Mouse (Mus musculus) spleen, adult 2 months (tissue): ENCODE data around the gene Myoz1. TPM values are rescaled to one million over a fixed set of nuclear protein-coding genes. Genes with fewer than 3 reads are reported as not detected.
"Not testable (repeated sequence)": the region's sequence is repeated elsewhere in the genome, so short reads cannot be mapped to it uniquely, and the experiment has no call there.

Experiments
- DNase-seq, 2 experiments: peaks; one replicate each; pipeline versions ENCODE4 v3.0.0 to v3.0.0-alpha.2; 2012 to 2021; ENCODE audit warnings: low spot score in 2 of 2, low read depth in 1 of 2
- H3K27ac ChIP-seq: fragments of 200-500 bp; 2 replicates; pipeline ENCODE4 v1.5.1; 2012; ENCODE audit warnings: low read length, inconsistent platforms; ENCODE audit not compliant: insufficient read depth
- H3K27me3 ChIP-seq: fragments of 200-500 bp; 2 replicates; pipeline ENCODE4 v1.6.1; 2012; ENCODE audit warnings: mild to moderate bottlenecking, moderate library complexity, low read length, inconsistent platforms; ENCODE audit not compliant: control insufficient read depth, insufficient read depth
- H3K36me3 ChIP-seq: fragments of 200-500 bp; 2 replicates; pipeline ENCODE4 v1.6.1; 2012; ENCODE audit warnings: mild to moderate bottlenecking, low read length, inconsistent platforms; ENCODE audit not compliant: control insufficient read depth, insufficient read depth
- H3K4me1 ChIP-seq: fragments of 200-500 bp; 2 replicates; pipeline ENCODE4 v1.6.1; 2011; ENCODE audit warnings: inconsistent platforms; ENCODE audit not compliant: control insufficient read depth, insufficient read depth, insufficient read length
- H3K4me3 ChIP-seq: fragments of 200-500 bp; 2 replicates; pipeline ENCODE4 v1.5.1; 2011; ENCODE audit warnings: mild to moderate bottlenecking, inconsistent platforms; ENCODE audit not compliant: insufficient read depth, insufficient read length; ENCODE audit errors: extremely low read depth
- CTCF ChIP-seq: fragments of 200-500 bp; IDR thresholded peaks from 2 replicates; pipeline ENCODE4 v1.5.1; 2011; ENCODE audit warnings: mild to moderate bottlenecking, inconsistent platforms; ENCODE audit not compliant: insufficient read depth, insufficient read length, insufficient replicate concordance; ENCODE audit errors: extremely low read depth
- POLR2A ChIP-seq: fragments of 200-500 bp; IDR thresholded peaks from 2 replicates; pipeline ENCODE4 v1.6.1; 2011; ENCODE audit warnings: low read depth, low read length, inconsistent platforms
- WGBS: fragments of 180-500 bp; shearing (Covaris S2); methylation state at CpG from one replicate; pipeline ENCODE4 v1.1.7; 2018; 5-methylcytosine and 5-hydroxymethylcytosine counted together
- polyA plus RNA-seq: library from polyadenylated mRNA; depleted of rRNA; stranded (reverse); fragments of >200 nt; gene quantifications from 2 replicates; pipeline ENCODE4 v1.2.3, GENCODE M21; 2012; rRNA removed

Myoz1 gene
- polyA plus RNA-seq = not detected in 2 replicates

DNA sequence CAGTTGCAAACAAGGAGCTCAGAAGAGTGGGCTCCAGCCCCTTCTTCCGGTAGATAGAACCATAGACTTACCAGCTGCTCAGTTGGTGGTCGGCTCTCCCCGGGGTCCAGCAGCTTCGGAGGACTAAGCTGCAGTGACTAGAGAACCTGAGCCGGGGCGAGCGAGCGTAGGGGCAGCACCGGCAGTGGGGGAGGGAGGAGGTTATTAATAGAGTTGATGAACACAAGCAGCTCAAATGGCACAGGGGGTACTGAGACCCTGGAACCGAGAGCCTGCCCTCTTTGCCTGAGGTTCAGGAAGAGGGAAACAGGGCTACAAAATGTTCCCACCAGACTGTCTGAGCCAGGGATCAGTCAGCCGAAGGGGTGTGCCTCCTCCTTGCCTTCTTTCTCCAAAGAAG is at the start of gene Myoz1:
Myoz1 (minus strand) TSS at position 180 of the 400 bp plus-strand sequence.
- no peaks in the 10 kb centered on the region for H3K27me3 ChIP-seq
- DNase-seq = no peak
- H3K4me1 ChIP-seq = no peaks in the 10 kb centered on the region
- TF ChIP-seq CTCF (no peak), POLR2A (no peak)
- no peak within 1 kb of the TSS for H3K27ac ChIP-seq
- no peaks in the 10 kb centered on the region for H3K36me3 ChIP-seq
- WGBS = 91% methylated on average over 11 of the region's 11 CpGs
- no peak within 1 kb of the TSS for H3K4me3 ChIP-seq

DNA sequence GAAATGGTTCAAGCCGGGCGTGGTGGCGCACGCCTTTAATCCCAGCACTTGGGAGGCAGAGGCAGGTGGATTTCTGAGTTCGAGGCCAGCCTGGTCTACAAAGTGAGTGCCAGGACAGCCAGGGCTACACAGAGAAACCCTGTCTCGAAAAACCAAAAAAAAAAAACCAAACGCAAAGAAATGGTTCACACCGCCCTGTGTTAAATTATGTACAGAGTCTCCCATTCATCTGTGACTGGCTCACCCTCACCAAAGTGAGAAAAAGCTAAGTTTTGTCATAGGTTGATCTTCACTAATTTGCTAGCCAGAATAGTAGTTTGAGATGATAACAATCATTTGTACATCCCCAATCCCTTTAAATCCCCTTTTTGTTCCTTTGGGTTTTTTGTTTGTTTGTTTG is 47.1 kb upstream of the Myoz1 start:
- H3K27ac ChIP-seq = peak overlapping the region; percentile 80
- not testable (repeated sequence) for DNase-seq

DNA sequence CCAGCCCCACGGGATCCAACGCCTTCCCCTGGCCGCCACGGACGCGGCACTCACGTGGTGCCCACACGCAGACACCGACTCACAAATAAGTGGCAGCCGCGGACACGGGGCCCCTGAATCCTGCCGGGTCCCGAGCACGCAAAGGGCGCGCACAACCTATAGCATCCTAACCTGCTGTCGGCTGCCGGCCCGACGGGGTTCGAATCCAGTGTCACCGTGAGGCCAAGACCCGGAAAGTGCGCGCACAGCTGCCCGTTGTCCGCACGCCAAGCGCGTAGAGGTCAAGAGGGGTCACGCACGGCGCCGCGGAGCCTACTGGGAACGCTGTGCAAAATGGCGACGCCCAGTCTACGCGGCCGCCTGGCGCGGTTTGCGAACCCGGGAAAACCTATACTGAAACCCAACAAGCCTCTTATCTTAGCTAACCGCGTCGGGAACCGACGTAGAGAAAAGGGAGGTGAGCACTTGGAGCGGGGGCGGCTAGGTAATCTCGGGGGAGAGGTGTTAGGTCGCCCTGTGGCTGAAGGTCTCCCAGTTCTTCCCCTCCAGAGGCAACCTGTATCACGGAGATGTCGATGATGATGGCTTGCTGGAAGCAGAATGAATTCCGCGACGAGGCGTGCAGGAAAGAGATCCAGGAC is 46.5 kb upstream of the Myoz1 start, which contains the start of gene Chchd1:
Chchd1 (plus strand) TSS at position 266 of the 641 bp plus-strand sequence.
- Histone ChIP-seq H3K36me3 (no peaks in the 10 kb centered on the region), H3K27ac (peak within 1 kb of the TSS; percentile 80), H3K27me3 (no peaks in the 10 kb centered on the region), H3K4me1 (no peaks in the 10 kb centered on the region; the same call in 1 of the 2 replicates), H3K4me3 (peak within 1 kb of the TSS; percentile 97)
- TF ChIP-seq CTCF (no peak), POLR2A (peak; percentile 49)
- DNase-seq = peak; percentile 51 to 87
- under 1% methylated on average over 61 of the region's 61 CpGs for WGBS

More for the DNA sequence above, 47.1 kb upstream of the Myoz1 start:
- not testable (repeated sequence) for H3K4me1 ChIP-seq, H3K36me3 ChIP-seq, H3K27me3 ChIP-seq
- H3K4me3 ChIP-seq = peak overlapping the region; percentile 97
- WGBS = 6% methylated on average over 8 of the region's 8 CpGs

DNA sequence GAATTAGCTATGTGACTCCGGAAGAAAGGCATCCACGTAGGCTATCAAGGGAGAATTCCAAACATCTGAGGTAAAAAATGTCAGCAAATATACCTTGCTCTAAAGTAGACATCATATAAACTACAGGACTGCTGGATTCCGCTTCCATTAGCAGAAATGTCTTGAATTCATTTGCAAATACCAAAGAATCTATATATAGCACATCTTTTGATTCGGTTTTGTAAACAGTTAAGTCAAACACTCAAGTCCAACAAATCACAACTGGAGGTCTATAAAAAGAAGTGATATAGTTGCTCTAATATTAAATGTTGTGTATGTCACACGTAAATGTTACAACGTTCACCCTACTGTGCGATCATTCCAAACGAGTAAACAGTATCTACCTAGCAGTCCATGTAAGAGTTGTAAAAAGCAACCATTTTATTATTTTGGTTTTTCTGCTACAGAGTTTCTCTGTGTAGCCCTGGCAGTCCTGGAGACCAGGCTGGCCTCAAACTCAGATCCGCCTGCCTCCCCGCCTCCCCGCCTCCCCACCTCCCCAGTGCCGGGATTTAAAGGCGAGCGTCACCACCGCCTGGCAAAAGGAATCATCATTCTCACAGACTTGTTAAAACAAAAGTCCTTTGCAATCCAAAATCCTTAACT is 45.9 kb upstream of the Myoz1 start:
- TF ChIP-seq CTCF = no peak
- TF ChIP-seq POLR2A = no peak
- Histone ChIP-seq H3K4me1 (peaks cover 2% of the 10 kb centered on the region; the same call in 1 of the 2 replicates), H3K4me3 (peak overlapping the region; percentile 97), H3K27me3 (no peaks in the 10 kb centered on the region), H3K36me3 (no peaks in the 10 kb centered on the region), H3K27ac (peak overlapping the region; percentile 70)
- DNase-seq = no peak
- WGBS = 13% methylated on average over 15 of the region's 15 CpGs

DNA sequence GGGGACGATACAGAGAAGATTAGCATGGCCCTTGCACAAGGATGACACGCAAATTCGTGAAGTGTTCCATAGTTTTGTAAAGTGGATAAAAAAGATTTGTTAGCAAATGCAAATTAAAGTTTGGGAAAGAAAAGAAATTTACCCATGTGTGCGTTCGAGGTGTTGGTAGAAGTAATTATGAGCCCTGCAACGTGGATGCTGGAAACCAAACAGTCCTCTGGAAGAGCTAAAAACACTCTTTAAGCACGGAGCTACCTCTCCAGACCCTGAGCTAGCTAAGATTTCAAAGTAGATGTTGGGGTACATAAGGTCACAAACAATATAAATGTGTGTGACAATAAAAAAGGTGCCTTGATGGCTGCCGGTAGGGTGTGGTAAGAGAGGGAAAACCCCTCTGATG is 45.2 kb upstream of the Myoz1 start:
- H3K36me3 ChIP-seq = no peaks in the 10 kb centered on the region
- peaks cover 6% of the 10 kb centered on the region; the same call in 1 of the 2 replicates for H3K4me1 ChIP-seq
- DNase-seq = no peak
- H3K4me3 ChIP-seq = no peak overlapping the region
- WGBS = 83% methylated on average over 8 of the region's 8 CpGs
- H3K27me3 ChIP-seq = no peaks in the 10 kb centered on the region
- H3K27ac ChIP-seq = no peak overlapping the region
- TF ChIP-seq CTCF (no peak), POLR2A (no peak)

DNA sequence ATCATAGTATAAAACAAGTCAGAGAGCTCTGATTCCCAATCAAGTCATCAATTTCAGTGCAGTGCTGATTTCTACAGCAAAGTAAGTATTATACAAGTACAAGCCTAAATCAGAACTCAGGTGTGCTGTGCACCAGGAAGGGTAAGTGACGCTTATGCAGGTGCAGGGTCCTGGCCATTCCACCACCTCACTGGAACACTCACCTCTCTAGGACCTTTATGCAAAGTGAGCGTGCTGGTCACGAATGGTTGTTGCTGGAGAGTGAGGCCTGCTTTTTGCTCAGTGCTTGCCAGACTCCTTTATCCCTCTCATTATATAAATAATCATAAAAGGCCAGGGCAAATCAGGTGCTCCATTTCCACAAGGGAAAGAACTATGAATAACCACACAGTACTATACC is 44.0 kb upstream of the Myoz1 start:
- no peak for TF ChIP-seq CTCF
- no peak for TF ChIP-seq POLR2A
- H3K4me1 ChIP-seq = peaks cover 11% of the 10 kb centered on the region; the same call in 1 of the 2 replicates
- no peak for DNase-seq
- H3K27ac ChIP-seq = no peak overlapping the region
- H3K36me3 ChIP-seq = no peaks in the 10 kb centered on the region
- no peak overlapping the region for H3K4me3 ChIP-seq
- H3K27me3 ChIP-seq = no peaks in the 10 kb centered on the region
- WGBS = 87% methylated on average over 3 of the region's 3 CpGs

DNA sequence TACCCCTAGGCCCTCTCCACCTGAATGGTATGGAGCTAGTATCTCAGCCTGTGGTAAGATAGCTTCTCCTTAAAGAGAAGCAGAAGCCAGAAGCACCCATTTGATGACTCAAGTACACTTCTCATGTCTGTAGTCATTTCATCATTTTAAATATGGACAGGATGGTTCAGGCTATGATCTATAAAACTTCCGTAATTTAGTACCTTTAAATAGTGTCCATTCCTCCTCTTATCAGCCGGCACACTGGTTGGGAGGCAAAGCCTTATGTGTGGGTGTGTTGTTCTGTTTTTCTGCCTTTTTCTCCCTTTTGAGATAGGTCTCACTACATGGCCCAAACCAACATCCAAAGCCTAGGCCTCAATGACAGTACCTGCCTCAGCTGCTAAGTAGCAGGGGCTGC is 42.2 kb upstream of the Myoz1 start:
- no peaks in the 10 kb centered on the region for H3K27me3 ChIP-seq
- WGBS = 90% methylated on average over 2 of the region's 2 CpGs
- no peak overlapping the region for H3K27ac ChIP-seq
- H3K36me3 ChIP-seq = peaks cover 6% of the 10 kb centered on the region
- no peak for TF ChIP-seq CTCF
- TF ChIP-seq POLR2A = no peak
- DNase-seq = no peak
- H3K4me3 ChIP-seq = no peak overlapping the region
- peaks cover 11% of the 10 kb centered on the region; the same call in 1 of the 2 replicates for H3K4me1 ChIP-seq
